Mouse (Mus musculus): ENCODE measurements at regions not wholly inside any gene's neighbourhood (a gene's known extent, or its start where the extent isn't known, plus 50 kb on each side); places are given as distances from the start of the nearest gene placed in this dataset.

DNA sequence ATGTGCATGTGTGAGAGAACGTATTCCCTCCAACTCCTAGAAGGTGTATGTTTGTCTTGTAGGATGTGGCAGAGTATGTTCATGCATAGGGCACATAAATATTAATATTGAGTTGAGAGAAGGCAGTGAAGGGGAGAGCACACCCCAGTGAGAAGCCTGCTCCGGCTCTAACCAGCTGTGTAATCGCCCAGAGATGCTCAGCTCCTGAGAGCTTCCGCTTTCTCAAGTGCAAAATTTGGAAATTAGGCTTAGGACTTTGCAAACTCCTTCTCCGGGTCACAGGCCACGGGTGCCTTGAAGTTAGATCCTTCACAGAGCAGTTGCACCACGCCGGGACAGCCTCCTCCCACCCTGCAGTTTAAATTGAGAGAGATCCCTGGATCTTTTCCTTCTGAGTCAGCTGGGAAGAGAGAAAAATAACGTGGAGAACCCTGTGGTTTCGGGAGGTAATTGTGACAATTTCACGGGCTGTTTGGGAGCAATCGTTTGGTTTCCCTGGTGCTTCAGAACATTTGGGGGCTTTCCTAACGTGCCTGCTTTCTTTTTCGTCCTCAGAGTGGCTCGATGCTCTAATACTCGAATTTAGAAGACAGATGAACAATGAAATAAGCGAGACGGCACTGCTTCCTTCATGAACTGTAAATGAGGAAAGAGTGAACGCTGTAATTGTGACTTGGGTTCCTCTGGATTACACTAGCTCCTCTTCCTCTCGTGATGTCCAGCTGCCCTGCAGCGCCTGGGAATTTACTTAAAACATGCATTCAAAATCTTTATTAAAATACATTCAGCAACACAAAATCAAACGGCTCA is 263.0 kb upstream of the Adamts16 start:
- Histone ChIP-seq H3K79me2 (replicated peaks; ENCODE audit: control insufficient read depth, insufficient read depth, low read length) (no peaks in the 10 kb centered on the region), H3K4me1 (ENCODE audit: control insufficient read depth, insufficient read depth, low read length) (no peaks in the 10 kb centered on the region), H3K27ac (no peak overlapping the region), H3K36me3 (ENCODE audit: control insufficient read depth, insufficient read depth, low read length) (no peaks in the 10 kb centered on the region), H3K27me3 (ENCODE audit: control insufficient read depth, insufficient read depth, low read length) (no peaks in the 10 kb centered on the region), H3K9ac (ENCODE audit: low read depth, low read length) (no peak overlapping the region), H3K4me3 (no peak overlapping the region)
- intact Hi-C loops (cut with DNase I) = loop anchor here (2.0 to 10.0 kb wide), 2 partner anchors 1470 to 1928 kb away; no protein-coding TSS in a partner anchor
- WGBS = 33% methylated on average over 22 of the region's 22 CpGs
- DNase-seq = no peak
- TF ChIP-seq EP300 (IDR thresholded peaks at IDR 0.05; ENCODE audit: insufficient read depth, low read depth, low read length) = no peak
- no peak for TF ChIP-seq CTCF (IDR thresholded peaks at IDR 0.05)
- no peak for TF ChIP-seq POLR2A (IDR thresholded peaks at IDR 0.05; ENCODE audit: insufficient read depth, low read depth, low read length)

DNA sequence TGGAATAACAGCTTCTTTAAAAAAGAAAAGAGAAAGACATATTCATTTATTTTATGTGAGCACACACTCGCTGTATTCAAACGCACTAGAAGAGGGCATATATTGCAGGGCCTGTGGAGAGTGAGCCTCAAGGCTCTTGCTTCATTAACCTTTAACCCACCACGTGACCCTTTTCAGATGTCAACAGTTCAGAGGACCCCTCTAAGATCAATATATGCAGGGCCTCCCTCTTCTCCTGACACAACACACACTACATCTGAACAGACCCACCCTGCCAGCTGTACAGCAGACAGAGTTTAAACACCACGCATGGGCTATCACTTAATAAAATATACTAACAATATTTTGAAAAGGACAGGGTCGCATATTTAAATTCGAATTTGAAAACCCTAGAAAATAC is 242.7 kb upstream of the Adamts16 start:
- Histone ChIP-seq H3K36me3 (ENCODE audit: control insufficient read depth, insufficient read depth, low read length) (no peaks in the 10 kb centered on the region), H3K4me3 (no peak overlapping the region), H3K9ac (ENCODE audit: low read depth, low read length) (no peak overlapping the region), H3K27me3 (ENCODE audit: control insufficient read depth, insufficient read depth, low read length) (no peaks in the 10 kb centered on the region), H3K4me1 (ENCODE audit: control insufficient read depth, insufficient read depth, low read length) (no peaks in the 10 kb centered on the region), H3K79me2 (replicated peaks; ENCODE audit: control insufficient read depth, insufficient read depth, low read length) (no peaks in the 10 kb centered on the region), H3K27ac (no peak overlapping the region)
- intact Hi-C loops (cut with DNase I) = no loop called here
- no peak for DNase-seq
- TF ChIP-seq EP300 (IDR thresholded peaks at IDR 0.05; ENCODE audit: insufficient read depth, low read depth, low read length) (no peak), CTCF (IDR thresholded peaks at IDR 0.05) (no peak), POLR2A (IDR thresholded peaks at IDR 0.05; ENCODE audit: insufficient read depth, low read depth, low read length) (no peak)
- 78% methylated on average over 6 of the region's 6 CpGs for WGBS

DNA sequence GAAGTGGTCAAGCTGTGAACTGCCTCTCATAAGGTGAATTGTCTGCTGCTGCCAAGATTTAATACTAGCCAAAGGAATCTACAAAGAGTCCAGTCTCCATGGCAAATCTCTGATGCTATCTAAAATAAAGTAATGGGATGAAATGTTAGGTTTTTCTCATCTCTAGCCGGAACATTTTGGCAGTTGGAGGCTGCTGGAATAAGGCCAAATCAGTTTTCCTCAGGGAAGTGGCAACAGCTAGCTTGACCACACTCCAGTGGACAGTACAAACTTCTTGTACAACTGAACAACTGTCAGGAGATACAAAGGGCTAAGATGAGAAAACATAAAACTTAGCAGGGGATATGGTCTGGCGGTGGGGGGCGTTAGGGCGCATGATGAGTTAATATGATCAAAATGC is 234.3 kb upstream of the Adamts16 start:
- Histone ChIP-seq H3K9ac (ENCODE audit: low read depth, low read length) (no peak overlapping the region), H3K27me3 (ENCODE audit: control insufficient read depth, insufficient read depth, low read length) (no peaks in the 10 kb centered on the region), H3K4me1 (ENCODE audit: control insufficient read depth, insufficient read depth, low read length) (no peaks in the 10 kb centered on the region), H3K36me3 (ENCODE audit: control insufficient read depth, insufficient read depth, low read length) (no peaks in the 10 kb centered on the region), H3K4me3 (no peak overlapping the region), H3K79me2 (replicated peaks; ENCODE audit: control insufficient read depth, insufficient read depth, low read length) (no peaks in the 10 kb centered on the region), H3K27ac (no peak overlapping the region)
- TF ChIP-seq POLR2A (IDR thresholded peaks at IDR 0.05; ENCODE audit: insufficient read depth, low read depth, low read length) = no peak
- no peak for TF ChIP-seq CTCF (IDR thresholded peaks at IDR 0.05)
- TF ChIP-seq EP300 (IDR thresholded peaks at IDR 0.05; ENCODE audit: insufficient read depth, low read depth, low read length) = no peak
- 65% methylated on average over 4 of the region's 4 CpGs for WGBS
- intact Hi-C loops (cut with DNase I) = no loop called here
- no peak for DNase-seq

DNA sequence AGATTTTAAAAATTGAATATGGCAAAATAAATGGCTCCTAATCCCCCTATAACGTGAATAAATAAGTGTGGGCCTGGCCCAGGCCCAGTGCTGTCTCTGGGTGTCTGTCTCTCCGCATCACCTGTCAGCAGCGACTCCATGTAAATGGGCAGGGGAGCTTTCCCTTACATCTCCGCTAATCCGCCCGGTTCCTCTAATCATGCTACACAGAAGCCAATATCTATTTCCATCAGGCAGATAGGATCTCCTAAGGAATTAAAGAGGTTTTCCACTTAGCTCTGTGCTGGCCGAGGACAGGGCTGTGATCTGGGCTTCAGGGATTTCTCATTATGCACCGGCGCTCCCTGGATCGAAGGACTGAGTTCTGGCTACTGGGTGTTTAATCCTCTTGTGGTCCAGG is 232.4 kb upstream of the Adamts16 start:
- Histone ChIP-seq H3K27me3 (ENCODE audit: control insufficient read depth, insufficient read depth, low read length) (no peaks in the 10 kb centered on the region), H3K4me3 (no peak overlapping the region), H3K9ac (ENCODE audit: low read depth, low read length) (no peak overlapping the region), H3K27ac (no peak overlapping the region), H3K4me1 (ENCODE audit: control insufficient read depth, insufficient read depth, low read length) (no peaks in the 10 kb centered on the region), H3K36me3 (ENCODE audit: control insufficient read depth, insufficient read depth, low read length) (no peaks in the 10 kb centered on the region), H3K79me2 (replicated peaks; ENCODE audit: control insufficient read depth, insufficient read depth, low read length) (no peaks in the 10 kb centered on the region)
- TF ChIP-seq EP300 (IDR thresholded peaks at IDR 0.05; ENCODE audit: insufficient read depth, low read depth, low read length) (no peak), POLR2A (IDR thresholded peaks at IDR 0.05; ENCODE audit: insufficient read depth, low read depth, low read length) (no peak), CTCF (IDR thresholded peaks at IDR 0.05) (no peak)
- DNase-seq = no peak
- intact Hi-C loops (cut with DNase I) = no loop called here
- WGBS = 73% methylated on average over 10 of the region's 10 CpGs

DNA sequence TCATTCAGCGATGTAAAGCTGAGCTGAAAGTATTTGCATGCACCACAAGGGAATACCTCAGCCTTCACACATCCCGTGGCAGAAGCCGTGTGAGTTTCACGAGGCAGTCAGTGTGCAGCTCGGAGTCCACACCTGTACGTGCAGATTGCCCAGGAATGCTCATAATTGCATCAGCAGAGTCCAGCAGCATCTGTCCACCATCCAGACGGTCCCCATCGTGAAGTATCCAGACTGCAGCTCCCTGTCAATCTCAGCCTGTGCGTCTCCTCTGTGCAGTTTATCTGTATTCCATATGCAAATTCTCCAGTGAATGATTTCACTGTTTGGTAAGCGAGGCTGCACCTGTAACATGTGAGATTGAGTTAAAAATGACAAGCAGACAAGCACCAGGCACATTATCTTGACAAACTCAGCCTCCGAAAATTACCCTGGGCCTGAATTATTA is 227.2 kb upstream of the Adamts16 start:
- 66% methylated on average over 11 of the region's 11 CpGs for WGBS
- Histone ChIP-seq H3K4me1 (ENCODE audit: control insufficient read depth, insufficient read depth, low read length) (no peaks in the 10 kb centered on the region), H3K36me3 (ENCODE audit: control insufficient read depth, insufficient read depth, low read length) (no peaks in the 10 kb centered on the region), H3K79me2 (replicated peaks; ENCODE audit: control insufficient read depth, insufficient read depth, low read length) (no peaks in the 10 kb centered on the region), H3K27ac (no peak overlapping the region), H3K4me3 (no peak overlapping the region), H3K27me3 (ENCODE audit: control insufficient read depth, insufficient read depth, low read length) (no peaks in the 10 kb centered on the region), H3K9ac (ENCODE audit: low read depth, low read length) (no peak overlapping the region)
- no peak for DNase-seq
- TF ChIP-seq POLR2A (IDR thresholded peaks at IDR 0.05; ENCODE audit: insufficient read depth, low read depth, low read length) (no peak), CTCF (IDR thresholded peaks at IDR 0.05) (no peak), EP300 (IDR thresholded peaks at IDR 0.05; ENCODE audit: insufficient read depth, low read depth, low read length) (no peak)
- intact Hi-C loops (cut with DNase I) = no loop called here

DNA sequence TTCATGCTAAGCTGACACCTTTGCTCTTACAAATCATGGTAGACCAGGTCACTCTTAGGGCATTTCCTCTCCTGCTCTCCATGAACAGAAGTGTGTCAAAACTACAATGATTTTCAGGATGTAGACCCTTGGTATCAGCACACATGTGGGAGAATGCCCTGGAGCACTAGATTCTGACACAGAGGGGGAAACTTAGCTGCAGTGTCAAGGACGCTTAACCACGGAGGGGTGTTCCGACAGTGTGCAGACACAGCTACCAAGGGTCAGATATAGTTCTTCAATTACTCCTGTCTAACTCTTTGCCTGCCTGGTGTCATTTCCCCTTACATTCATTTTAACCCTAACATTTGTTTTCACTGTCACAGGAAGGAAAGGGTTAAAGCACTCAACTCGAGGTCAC is 226.4 kb upstream of the Adamts16 start:
- no peak for DNase-seq
- no peak overlapping the region for H3K4me3 ChIP-seq
- H3K79me2 ChIP-seq (replicated peaks; ENCODE audit: control insufficient read depth, insufficient read depth, low read length) = no peaks in the 10 kb centered on the region
- WGBS = 31% methylated on average over 4 of the region's 4 CpGs
- H3K36me3 ChIP-seq (ENCODE audit: control insufficient read depth, insufficient read depth, low read length) = no peaks in the 10 kb centered on the region
- H3K27me3 ChIP-seq (ENCODE audit: control insufficient read depth, insufficient read depth, low read length) = no peaks in the 10 kb centered on the region
- no peak overlapping the region for H3K27ac ChIP-seq
- no peak overlapping the region for H3K9ac ChIP-seq (ENCODE audit: low read depth, low read length)
- intact Hi-C loops (cut with DNase I) = no loop called here
- TF ChIP-seq EP300 (IDR thresholded peaks at IDR 0.05; ENCODE audit: insufficient read depth, low read depth, low read length) = no peak
- no peak for TF ChIP-seq POLR2A (IDR thresholded peaks at IDR 0.05; ENCODE audit: insufficient read depth, low read depth, low read length)
- no peak for TF ChIP-seq CTCF (IDR thresholded peaks at IDR 0.05)
- H3K4me1 ChIP-seq (ENCODE audit: control insufficient read depth, insufficient read depth, low read length) = no peaks in the 10 kb centered on the region

All from heart, adult 2 months (tissue).